Mouse (Mus musculus): Measurements from ENCODE around the gene Rnase10.
"Not testable (repeated sequence)": the region's sequence is repeated elsewhere in the genome, so short reads cannot be mapped to it uniquely, and the experiment has no call there.

The Rnase10 gene

GRCm38 (mm10) chr14:51009572-51009971 is 2.0 kb downstream of the Rnase10 start:
- DNase-seq (ENCODE audit: low spot score), result no peak

GRCm38 (mm10) chr14:51014724-51015123 is 7.2 kb downstream of the Rnase10 start:
- not testable (repeated sequence) for DNase-seq (ENCODE audit: low spot score)

- DNase-seq (ENCODE audit: low spot score), result no peak
Observed at GRCm38 (mm10) chr14:51015780-51016179, 8.2 kb downstream of the Rnase10 start.

GRCm38 (mm10) chr14:51017256-51017655 is 9.7 kb downstream of the Rnase10 start:
- DNase-seq (ENCODE audit: low spot score), result no peak

GRCm38 (mm10) chr14:51023457-51023856 is 15.9 kb downstream of the Rnase10 start:
- no peak for DNase-seq (ENCODE audit: low spot score)

GRCm38 (mm10) chr14:51024820-51025219 is 17.3 kb downstream of the Rnase10 start:
- DNase-seq (ENCODE audit: low spot score), result no peak

- DNase-seq (ENCODE audit: low spot score), result no peak
Observed at GRCm38 (mm10) chr14:51026391-51027133, 19.0 kb downstream of the Rnase10 start.

- no peak for DNase-seq (ENCODE audit: low spot score)
Observed at GRCm38 (mm10) chr14:51027387-51028155, 20.0 kb downstream of the Rnase10 start.

GRCm38 (mm10) chr14:51035206-51035605 is 27.7 kb downstream of the Rnase10 start:
- no peak for DNase-seq (ENCODE audit: low spot score)

GRCm38 (mm10) chr14:51036214-51036613 is 28.7 kb downstream of the Rnase10 start:
- no peak for DNase-seq (ENCODE audit: low spot score)

- no peak for DNase-seq (ENCODE audit: low spot score)
Observed at GRCm38 (mm10) chr14:51041769-51042168, 34.2 kb downstream of the Rnase10 start, which contains the start of gene Rnase9. Gene Rnase9, minus strand, starts transcription at chr14:51041869.

GRCm38 (mm10) chr14:51047846-51048245 is 40.3 kb downstream of the Rnase10 start:
- no peak for DNase-seq (ENCODE audit: low spot score)

- no peak for DNase-seq (ENCODE audit: low spot score)
Observed at GRCm38 (mm10) chr14:51050063-51050462, 42.5 kb downstream of the Rnase10 start, which contains the start of gene Rnase11. Gene Rnase11, minus strand, starts transcription at chr14:51050163.

GRCm38 (mm10) chr14:51051941-51052340 is 44.4 kb downstream of the Rnase10 start:
- no peak for DNase-seq (ENCODE audit: low spot score)

GRCm38 (mm10) chr14:51053176-51053575 is 45.6 kb downstream of the Rnase10 start:
- no peak for DNase-seq (ENCODE audit: low spot score)

GRCm38 (mm10) chr14:51054243-51055237 is 47.0 kb downstream of the Rnase10 start:
- no peak for DNase-seq (ENCODE audit: low spot score)

GRCm38 (mm10) chr14:51057401-51057831 is 49.9 kb downstream of the Rnase10 start, which contains the start of gene Rnase12:
Gene Rnase12, minus strand, starts transcription at chr14:51057661.
- DNase-seq (ENCODE audit: low spot score), result no peak
